Mouse (Mus musculus) liver, embryonic 14.5 days (tissue): ENCODE measurements at regions not wholly inside any gene's neighbourhood (a gene's known extent, or its start where the extent isn't known, plus 50 kb on each side); places are given as distances from the start of the nearest gene placed in this dataset.

Source experiments
- ATAC-seq: fragments of 200-750 bp; cut with Nextera tagmentation; 2 replicates; pipeline ENCODE4 v1.8.0; 2017; ENCODE audit warnings: moderate number of reproducible peaks, mild to moderate bottlenecking, moderate library complexity; ENCODE audit not compliant: insufficient read depth
- DNase-seq, 3 experiments: peaks; one replicate each; pipeline ENCODE4 v3.0.0-alpha.2; 2012 to 2013; ENCODE audit warnings: low read depth in 3 of 3, low spot score in 3 of 3
- H3K27ac ChIP-seq: fragments of 300-500 bp; sonication (generic); 2 replicates; pipeline ENCODE4 v1.5.1; 2014; ENCODE audit warnings: moderate library complexity, mild to moderate bottlenecking, control low read depth, inconsistent platforms
- H3K27me3 ChIP-seq: fragments of 300-500 bp; sonication (generic); 2 replicates; pipeline ENCODE4 v1.6.1; 2014; ENCODE audit warnings: mild to moderate bottlenecking, low read length, moderate library complexity; ENCODE audit not compliant: control insufficient read depth, insufficient read depth
- H3K36me3 ChIP-seq: fragments of 300-500 bp; sonication (generic); replicated peaks from 2 replicates; pipeline ENCODE4 v1.6.1; 2014; ENCODE audit warnings: low read depth; ENCODE audit not compliant: control insufficient read depth, insufficient read depth
- H3K4me1 ChIP-seq, 2 experiments: fragments of 200-500 bp in 1 of 2; fragments of 300-500 bp in 1 of 2; sonication (generic) in 1 of 2; replicated peaks; 2 replicates each; pipeline ENCODE4 v1.6.1; 2012 to 2014; ENCODE audit warnings: antibody characterized with exemption in 1 of 2, inconsistent platforms in 1 of 2, low read length in 1 of 2; ENCODE audit not compliant: control insufficient read depth in 2 of 2, insufficient read depth in 2 of 2
- H3K4me2 ChIP-seq: fragments of 300-500 bp; sonication (generic); 2 replicates; pipeline ENCODE4 v1.6.1; 2014; ENCODE audit warnings: low read depth, mild to moderate bottlenecking, control low read depth, moderate library complexity
- H3K4me3 ChIP-seq, 2 experiments: fragments of 200-500 bp in 1 of 2; fragments of 300-500 bp in 1 of 2; sonication (generic) in 1 of 2; 2 replicates each; pipeline ENCODE4 v1.5.1; 2012 to 2014; ENCODE audit warnings: low read depth in 2 of 2, low read length in 2 of 2, mild to moderate bottlenecking in 2 of 2, control low read depth in 1 of 2, inconsistent platforms in 1 of 2, moderate library complexity in 1 of 2; ENCODE audit not compliant: insufficient read depth in 1 of 2
- H3K9ac ChIP-seq: fragments of 300-500 bp; sonication (generic); replicated peaks from 2 replicates; pipeline ENCODE4 v1.6.1; 2014; ENCODE audit warnings: mild to moderate bottlenecking, control low read depth, moderate library complexity
- H3K9me3 ChIP-seq: fragments of 300-500 bp; sonication (generic); 2 replicates; pipeline ENCODE4 v1.6.1; 2016; ENCODE audit warnings: low read length, mixed read lengths; ENCODE audit not compliant: control insufficient read depth
- CTCF ChIP-seq: IDR thresholded peaks from 2 replicates; pipeline ENCODE4 v1.5.1; 2016; ENCODE audit warnings: antibody characterized with exemption, low read depth, control low read depth
- EP300 ChIP-seq: IDR thresholded peaks from 2 replicates; pipeline ENCODE4 v1.6.1; 2016; ENCODE audit warnings: antibody characterized with exemption, low read depth
- WGBS: fragments of 180-500 bp; shearing (Covaris S2); extraction: QIAGEN DNeasy Blood & Tissue Kit; methylation state at CpG from one replicate; pipeline ENCODE4 v1.1.7; 2014; ENCODE audit not compliant: insufficient replicate concordance; 5-methylcytosine and 5-hydroxymethylcytosine counted together

DNA sequence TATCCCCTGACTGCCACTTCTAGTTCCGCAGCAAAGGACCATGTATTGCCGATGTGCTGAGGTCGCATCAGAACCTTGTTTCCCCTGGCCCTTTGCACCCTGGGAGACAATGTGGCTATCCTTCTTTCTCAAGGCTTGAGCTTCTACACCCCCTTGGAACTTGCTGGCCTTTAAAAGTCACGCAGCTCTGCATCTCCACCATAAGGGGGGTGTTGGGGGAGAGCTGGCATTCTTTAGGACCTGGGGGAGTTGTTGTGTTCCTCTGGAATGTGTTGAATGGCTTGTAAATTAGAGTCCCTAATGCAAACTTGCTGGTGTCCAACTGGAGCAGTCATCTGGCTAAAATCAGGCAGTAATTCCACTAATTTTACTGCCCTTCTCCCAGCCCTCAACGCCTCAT lies 446.6 kb upstream of the Nr2f2 start:
- 55% methylated on average over 5 of the region's 5 CpGs for WGBS
- Histone ChIP-seq H3K27ac (no peak overlapping the region), H3K27me3 (no peaks in the 10 kb centered on the region), H3K4me1 (no peaks in the 10 kb centered on the region), H3K4me3 (no peak overlapping the region), H3K4me2 (no peak overlapping the region), H3K9me3 (no peaks in the 10 kb centered on the region), H3K36me3 (no peaks in the 10 kb centered on the region), H3K9ac (no peak overlapping the region)
- ATAC-seq = no peak
- DNase-seq = no peak
- TF ChIP-seq EP300 (no peak), CTCF (no peak)

DNA sequence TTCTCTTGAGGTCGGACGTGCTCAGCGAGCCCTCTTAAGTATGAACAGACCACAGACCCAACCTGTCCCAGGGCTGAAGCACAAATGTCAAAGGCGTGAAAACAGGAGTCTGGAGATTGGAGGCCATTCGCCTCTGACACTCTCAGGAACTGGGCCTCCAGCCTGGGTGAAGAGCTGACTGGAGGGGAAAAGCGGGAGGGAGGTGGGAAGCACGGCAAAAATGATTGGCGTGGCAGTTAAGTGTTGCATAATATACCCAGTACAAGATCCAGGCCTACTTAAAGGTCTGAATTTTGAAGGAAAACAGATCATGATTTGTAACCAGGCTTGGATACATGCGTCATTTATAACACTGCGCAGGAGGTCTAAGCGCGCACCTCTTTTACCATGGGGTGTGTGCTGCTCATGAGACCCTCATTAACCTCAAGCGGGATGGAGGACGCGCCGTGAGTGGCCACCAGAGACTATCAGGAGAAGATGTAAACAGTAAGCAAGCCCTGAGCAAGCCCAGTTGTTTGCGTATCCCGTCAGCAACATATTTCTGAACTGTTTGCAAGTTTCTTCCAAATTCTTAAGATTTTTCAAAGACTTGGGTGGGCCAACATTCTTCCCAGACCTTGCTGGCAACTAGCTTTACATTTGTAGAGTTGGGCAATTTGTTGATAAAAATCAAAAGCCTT lies 444.0 kb upstream of the Nr2f2 start:
- Histone ChIP-seq H3K9me3 (no peaks in the 10 kb centered on the region), H3K4me1 (no peaks in the 10 kb centered on the region), H3K27me3 (no peaks in the 10 kb centered on the region), H3K9ac (no peak overlapping the region), H3K36me3 (no peaks in the 10 kb centered on the region), H3K4me3 (no peak overlapping the region), H3K27ac (no peak overlapping the region), H3K4me2 (no peak overlapping the region)
- ATAC-seq (no peak), DNase-seq (no peak)
- 72% methylated on average over 18 of the region's 18 CpGs for WGBS
- TF ChIP-seq CTCF (no peak), EP300 (no peak)

DNA sequence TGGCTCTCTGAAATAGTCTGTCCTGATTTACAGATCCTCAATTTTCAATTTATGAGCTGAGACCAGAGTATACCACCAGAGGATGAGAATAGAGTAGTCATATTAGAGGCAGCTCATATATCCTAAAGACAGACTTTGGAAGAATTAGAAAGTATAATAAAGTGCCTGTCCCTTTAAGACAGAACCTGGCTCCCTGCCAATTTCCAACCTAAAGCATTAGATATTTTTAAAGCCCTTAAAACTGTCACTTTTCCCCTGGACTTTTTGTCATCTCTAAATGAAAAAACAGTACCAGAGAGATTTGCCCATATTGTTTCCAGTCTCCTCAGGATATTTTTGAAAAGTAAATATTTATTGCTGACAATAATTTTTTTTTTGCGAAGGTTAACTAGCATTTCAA lies 437.7 kb upstream of the Nr2f2 start:
- H3K4me2 ChIP-seq = no peak overlapping the region
- no peak overlapping the region for H3K27ac ChIP-seq
- H3K4me3 ChIP-seq = no peak overlapping the region
- no peaks in the 10 kb centered on the region for H3K36me3 ChIP-seq
- H3K9me3 ChIP-seq = no peaks in the 10 kb centered on the region
- H3K9ac ChIP-seq = no peak overlapping the region
- ATAC-seq = no peak
- no peak for DNase-seq
- 53% methylated on average over 1 of the region's 1 CpGs for WGBS
- H3K27me3 ChIP-seq = no peaks in the 10 kb centered on the region
- TF ChIP-seq EP300 (no peak), CTCF (no peak)
- H3K4me1 ChIP-seq = no peaks in the 10 kb centered on the region

DNA sequence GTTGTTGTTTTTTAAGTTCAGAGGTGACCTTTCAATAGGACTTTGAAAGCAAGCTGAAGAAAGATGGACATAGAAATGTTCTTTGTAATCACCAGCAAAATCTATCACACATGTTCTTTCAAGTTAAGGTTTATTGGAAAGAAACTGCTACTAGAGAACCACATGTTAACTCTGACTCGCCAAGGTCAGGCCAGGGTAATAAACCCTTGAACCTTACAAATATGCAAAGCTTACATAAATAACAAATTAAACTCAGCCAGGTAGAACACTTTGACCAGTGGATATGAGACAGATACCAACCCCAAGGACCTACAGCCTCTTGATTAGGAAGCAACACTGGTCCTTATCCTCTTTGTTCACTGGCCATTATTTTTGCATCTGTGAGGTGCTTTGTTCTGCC lies 433.4 kb upstream of the Nr2f2 start:
- no peak overlapping the region for H3K27ac ChIP-seq
- DNase-seq (no peak), ATAC-seq (no peak)
- 58% methylated on average over 1 of the region's 1 CpGs for WGBS
- H3K9ac ChIP-seq = no peak overlapping the region
- TF ChIP-seq CTCF (no peak), EP300 (no peak)
- no peak overlapping the region for H3K4me3 ChIP-seq
- no peaks in the 10 kb centered on the region for H3K4me1 ChIP-seq
- H3K27me3 ChIP-seq = no peaks in the 10 kb centered on the region
- H3K36me3 ChIP-seq = no peaks in the 10 kb centered on the region
- H3K9me3 ChIP-seq = no peaks in the 10 kb centered on the region
- H3K4me2 ChIP-seq = no peak overlapping the region

DNA sequence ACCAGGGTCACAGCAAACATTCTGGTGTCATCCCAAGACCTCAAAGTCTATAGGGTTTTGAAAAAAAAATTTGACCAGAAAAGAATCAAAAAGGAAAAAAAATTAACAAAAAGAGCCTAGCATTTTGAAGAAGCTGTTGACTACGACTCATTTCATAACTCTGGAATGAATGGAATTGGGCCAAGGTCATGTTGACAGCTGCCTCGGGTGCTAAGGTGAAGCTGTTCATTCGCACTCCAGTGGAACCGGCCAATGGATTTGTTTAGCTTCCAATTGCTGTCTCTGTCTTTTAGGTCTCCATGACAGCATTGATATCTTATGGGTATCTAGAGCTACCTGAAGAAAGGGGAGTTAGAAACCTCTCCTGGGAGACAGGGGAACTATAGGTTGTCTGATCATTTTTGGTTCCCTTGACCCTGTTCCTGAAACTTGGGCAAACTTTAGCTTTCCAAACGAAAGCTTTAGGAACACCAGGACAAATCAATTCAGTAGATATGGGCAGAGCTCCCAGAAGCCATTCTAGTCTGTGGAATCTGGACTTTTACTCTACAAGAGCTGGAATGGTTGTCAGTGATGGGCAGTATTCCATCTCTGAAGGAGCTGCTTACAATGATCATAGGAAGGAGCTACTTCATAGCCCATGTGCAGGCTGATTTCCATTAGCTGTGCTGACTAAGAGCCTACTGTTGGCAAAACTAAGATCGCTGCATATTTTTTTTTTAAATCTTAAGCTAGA lies 432.7 kb upstream of the Nr2f2 start:
- ATAC-seq (no peak), DNase-seq (no peak)
- WGBS = 51% methylated on average over 6 of the region's 6 CpGs
- no peak for TF ChIP-seq CTCF
- no peak for TF ChIP-seq EP300
- no peaks in the 10 kb centered on the region for H3K27me3 ChIP-seq
- H3K4me3 ChIP-seq = no peak overlapping the region
- H3K4me1 ChIP-seq = no peaks in the 10 kb centered on the region
- no peak overlapping the region for H3K9ac ChIP-seq
- no peak overlapping the region for H3K27ac ChIP-seq
- H3K36me3 ChIP-seq = no peaks in the 10 kb centered on the region
- no peaks in the 10 kb centered on the region for H3K9me3 ChIP-seq
- no peak overlapping the region for H3K4me2 ChIP-seq
